Mouse (Mus musculus): ENCODE results near the gene Tmem256.

The Tmem256 gene

GRCm38 (mm10) chr11:69815155-69815554 lies 23.2 kb upstream of the Tmem256 start, which contains the start of gene Gm39566:
Gene Gm39566, minus strand, starts transcription at chr11:69815298.
- in situ Hi-C loops (cut with MboI), result no loop called here

DNA sequence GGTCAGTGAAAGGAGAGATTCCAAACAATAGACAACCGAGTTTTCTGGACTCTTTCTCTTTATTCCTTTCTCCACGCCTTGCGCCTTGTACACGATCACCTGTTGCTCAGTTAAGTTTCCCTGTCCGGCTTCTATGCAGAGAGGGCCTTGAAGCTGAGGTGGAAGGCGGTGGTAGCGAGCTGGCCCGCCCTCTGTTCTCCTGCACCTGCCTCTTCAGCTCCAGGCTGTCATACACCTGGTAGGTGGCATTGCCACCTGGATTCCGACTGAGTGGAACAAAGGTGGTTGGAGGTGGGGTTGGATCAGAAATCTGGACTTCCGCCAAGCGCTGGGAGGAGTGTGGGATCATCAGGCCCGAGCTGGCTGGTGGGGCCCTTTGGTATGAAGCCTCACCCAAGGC lies 21.8 kb upstream of the Tmem256 start:
- in situ Hi-C loops (cut with MboI), result no loop called here

DNA sequence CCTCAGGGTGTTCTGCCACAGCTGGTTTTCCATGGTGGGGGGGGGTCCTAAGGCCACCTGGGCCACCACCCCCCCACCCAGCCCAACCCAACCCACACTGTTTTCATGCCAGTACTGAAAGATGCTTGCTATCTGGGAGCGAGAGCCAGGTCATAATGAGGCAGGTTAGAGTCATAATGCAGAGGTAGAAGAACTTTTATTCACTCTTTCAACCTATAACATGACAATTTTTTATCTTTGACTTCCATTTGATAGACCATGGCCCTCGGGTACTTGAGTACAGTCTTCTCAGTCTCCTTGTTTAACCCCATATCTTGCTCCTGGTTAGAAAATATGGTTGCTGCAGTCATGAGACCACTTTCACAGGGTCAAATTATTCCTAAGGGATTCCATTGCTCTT lies 19.9 kb upstream of the Tmem256 start, which contains the start of gene Spem2:
Spem2 (minus strand) TSS at position 101 of the 400 bp plus-strand sequence.
- in situ Hi-C loops (cut with MboI), result no loop called here

- in situ Hi-C loops (cut with MboI), result no loop called here
These were observed 19.4 kb upstream of the Tmem256 start for GRCm38 (mm10) chr11:69818871-69819270.

DNA sequence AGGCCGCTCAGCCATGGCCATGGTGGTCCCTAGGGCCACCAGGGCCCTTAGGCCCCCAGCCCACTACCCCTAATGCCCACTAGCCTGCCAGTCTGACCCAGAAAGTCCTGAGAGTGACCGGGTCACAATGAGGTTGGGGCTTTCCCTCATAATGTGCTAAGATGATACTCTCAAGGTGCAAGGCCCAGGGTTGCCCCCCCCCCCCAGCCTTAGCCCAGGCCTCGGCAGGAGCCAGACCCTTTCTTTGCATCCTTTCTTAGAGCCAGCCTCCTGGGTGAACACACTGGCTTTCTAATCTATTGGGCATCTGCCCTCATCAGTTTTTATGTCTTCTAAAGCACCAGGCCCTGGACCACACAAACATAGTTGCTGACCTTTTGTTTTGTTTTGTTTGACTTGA lies 16.2 kb upstream of the Tmem256 start, which contains the start of gene Spem1:
Spem1 (minus strand) TSS at position 101 of the 400 bp plus-strand sequence.
- in situ Hi-C loops (cut with MboI), result no loop called here

- in situ Hi-C loops (cut with MboI), result no loop called here
These were observed 14.9 kb upstream of the Tmem256 start for GRCm38 (mm10) chr11:69823456-69823855.

GRCm38 (mm10) chr11:69828832-69829231 lies 9.5 kb upstream of the Tmem256 start:
- in situ Hi-C loops (cut with MboI), result no loop called here

- in situ Hi-C loops (cut with MboI), result no loop called here
These were observed 4.8 kb upstream of the Tmem256 start for GRCm38 (mm10) chr11:69833554-69833953.

- in situ Hi-C loops (cut with MboI), result no loop called here
These were observed 4.2 kb upstream of the Tmem256 start for GRCm38 (mm10) chr11:69834001-69834549.

DNA sequence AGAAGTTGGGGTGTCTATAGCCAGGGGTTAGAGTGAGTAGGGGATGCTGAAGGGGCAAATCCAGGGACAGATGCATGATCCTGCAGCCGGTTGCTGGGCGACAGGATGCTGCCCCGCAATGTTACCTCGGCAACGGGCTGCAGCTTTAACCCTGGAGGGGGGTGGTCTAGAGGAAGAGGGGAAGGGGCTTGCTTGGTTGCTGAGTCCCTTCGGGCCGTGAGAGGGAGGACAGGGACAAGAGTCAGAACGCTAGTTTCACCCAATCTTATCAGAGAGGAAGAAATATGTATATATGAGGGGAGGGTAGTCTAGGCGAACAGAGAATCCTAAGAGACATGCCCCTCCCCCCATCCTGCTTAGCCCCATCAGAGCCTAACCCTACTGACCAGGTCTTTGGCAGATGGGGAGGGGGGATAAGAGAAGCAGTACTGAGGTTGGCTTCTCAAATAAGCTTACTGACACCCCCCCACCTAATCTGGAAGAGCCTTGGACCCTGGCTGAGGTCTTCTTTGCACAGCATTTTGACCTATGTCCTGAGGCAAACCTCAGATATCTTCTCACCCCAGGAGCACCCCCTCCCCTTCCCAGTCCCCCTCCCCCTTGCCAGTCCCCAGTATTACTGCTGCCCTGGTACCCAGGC lies 2.9 kb upstream of the Tmem256 start:
- in situ Hi-C loops (cut with MboI), result no loop called here

DNA sequence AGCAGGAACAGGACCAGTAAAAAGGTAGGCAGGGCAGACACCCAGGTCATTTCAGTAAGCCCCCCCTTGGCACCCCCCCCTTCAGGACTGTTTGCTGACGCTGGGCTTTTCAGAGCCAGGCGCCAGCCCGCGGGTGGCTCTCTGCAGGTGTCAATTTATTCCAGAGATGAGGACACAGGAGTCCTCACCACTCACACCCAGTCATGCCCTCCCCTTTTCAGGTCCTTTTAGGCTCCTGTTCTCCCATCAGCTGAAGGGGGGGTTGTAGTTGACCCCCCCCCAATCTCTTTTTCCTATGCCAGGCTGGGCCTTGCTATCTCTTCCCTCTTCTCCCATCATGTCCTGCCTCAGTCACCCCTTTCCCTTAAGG lies 2.4 kb upstream of the Tmem256 start:
- in situ Hi-C loops (cut with MboI), result no loop called here

GRCm38 (mm10) chr11:69836703-69837576 lies 1.4 kb upstream of the Tmem256 start:
- in situ Hi-C loops (cut with MboI), result no loop called here

DNA sequence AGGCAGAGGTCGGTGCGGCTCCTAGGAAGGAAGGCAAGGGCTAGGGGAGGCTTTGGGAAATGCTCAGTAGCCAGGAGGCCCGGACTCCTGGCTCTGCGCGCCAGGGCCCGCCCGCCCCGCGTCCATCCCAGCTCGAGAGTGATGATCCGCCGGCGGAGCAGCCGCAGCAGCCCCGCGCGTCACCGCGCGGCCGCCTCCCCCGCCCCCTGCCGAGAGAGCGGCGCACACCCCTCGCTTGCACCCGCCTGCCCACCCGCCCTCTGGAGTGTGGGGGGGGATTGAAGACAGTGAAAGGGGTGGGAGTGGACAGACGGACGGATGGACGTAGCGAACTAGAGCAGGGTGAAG lies 736 bp upstream of the Tmem256 start, which contains the start of gene Nlgn2:
Nlgn2 (minus strand) TSS at position 181 of the 348 bp plus-strand sequence.
- in situ Hi-C loops (cut with MboI), result no loop called here

GRCm38 (mm10) chr11:69838714-69839104 lies 395 bp downstream of the Tmem256 start:
- in situ Hi-C loops (cut with MboI), result no loop called here

DNA sequence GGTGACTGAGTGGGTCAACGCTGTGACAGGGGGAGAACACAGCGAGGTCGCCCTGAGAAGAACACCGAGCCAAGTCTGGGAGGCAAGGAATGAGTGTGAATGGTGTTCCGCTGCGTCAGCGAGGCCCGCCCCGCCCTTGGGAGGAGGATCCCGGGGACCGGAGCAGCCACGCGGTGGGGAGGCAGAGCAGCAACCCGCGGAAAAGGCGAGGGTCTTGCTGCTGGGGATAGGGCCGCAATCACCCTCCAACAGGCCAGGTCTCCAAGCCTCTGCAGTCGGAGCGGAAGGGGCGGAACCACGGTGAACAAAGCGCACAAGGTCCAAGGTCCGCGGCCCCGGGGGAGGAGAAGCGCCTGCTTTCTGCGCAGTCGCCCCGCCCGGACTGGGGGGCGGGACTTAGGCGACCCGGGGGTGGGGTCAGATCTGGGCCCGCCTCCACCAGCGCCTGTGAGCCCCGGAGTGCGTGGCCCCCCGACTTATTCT lies 7.9 kb downstream of the Tmem256 start, which contains the start of gene Plscr3:
Plscr3 (plus strand) TSS at position 179 of the 483 bp plus-strand sequence.
- in situ Hi-C loops (cut with MboI), result no loop called here

DNA sequence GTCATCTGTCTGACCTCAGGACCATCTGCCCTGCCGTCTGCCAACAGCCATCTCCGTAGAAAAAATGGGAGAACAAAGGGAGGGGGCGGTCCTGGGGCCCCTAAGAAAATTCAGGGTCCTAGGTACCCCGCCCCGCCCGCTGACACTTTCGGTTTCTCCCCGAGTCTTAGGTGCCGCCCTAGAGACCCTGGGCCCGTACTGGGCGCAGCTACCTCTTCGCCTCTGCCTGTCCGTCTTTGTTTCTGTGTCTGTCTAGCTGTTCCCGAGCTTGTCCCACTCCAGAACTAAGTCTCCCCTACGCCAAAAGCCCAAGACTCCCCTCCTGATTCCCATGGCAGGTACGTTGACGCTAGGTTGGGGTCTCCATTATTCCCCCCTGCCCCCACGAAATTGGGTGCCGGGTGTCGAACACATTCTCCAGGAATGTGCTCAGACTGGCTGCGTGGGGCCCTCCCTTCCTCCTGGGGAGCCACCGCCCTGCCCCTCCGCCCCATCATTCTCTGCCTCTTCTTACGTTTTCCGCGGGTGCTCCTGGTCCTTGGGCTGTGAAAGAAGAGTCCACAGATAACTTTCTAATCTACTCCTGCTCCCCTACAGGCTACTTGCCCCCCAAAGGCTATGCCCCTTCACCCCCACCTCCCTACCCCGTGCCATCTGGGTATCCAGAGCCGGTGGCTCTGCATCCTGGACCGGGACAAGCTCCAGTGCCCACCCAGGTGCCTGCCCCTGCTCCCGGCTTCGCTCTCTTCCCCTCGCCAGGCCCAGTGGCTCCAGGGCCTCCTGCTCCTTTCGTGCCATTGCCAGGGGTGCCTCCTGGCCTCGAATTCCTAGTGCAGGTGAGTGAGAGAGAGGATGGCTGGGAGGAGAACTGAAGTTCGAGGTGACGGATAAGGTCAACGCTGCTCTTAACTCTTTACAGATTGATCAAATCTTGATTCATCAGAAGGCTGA lies 8.7 kb downstream of the Tmem256 start:
- in situ Hi-C loops (cut with MboI), result no loop called here

GRCm38 (mm10) chr11:69848021-69848420 lies 9.7 kb downstream of the Tmem256 start:
- in situ Hi-C loops (cut with MboI), result no loop called here

DNA sequence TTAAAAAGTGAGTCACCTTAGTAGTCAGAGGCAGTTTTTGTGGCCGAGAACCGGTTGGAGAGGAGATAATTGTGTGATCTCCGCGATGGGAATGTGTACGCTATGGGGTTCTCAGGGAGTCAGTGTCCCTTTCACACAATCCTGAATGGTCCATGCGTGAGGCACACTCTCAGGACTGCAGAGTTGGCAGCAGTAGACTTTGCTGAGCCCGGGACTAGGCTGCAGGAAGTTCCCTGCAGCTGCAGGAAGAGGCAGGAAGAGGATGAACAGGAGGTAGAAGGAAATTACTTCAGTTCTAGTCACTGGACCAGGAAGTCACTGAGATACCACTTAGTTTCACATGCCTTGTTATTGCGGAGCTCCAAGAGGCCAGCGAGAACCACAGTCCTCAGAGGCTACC lies 10.8 kb downstream of the Tmem256 start:
- in situ Hi-C loops (cut with MboI), result no loop called here

- in situ Hi-C loops (cut with MboI), result no loop called here
These were observed 11.6 kb downstream of the Tmem256 start for GRCm38 (mm10) chr11:69849884-69850283.

DNA sequence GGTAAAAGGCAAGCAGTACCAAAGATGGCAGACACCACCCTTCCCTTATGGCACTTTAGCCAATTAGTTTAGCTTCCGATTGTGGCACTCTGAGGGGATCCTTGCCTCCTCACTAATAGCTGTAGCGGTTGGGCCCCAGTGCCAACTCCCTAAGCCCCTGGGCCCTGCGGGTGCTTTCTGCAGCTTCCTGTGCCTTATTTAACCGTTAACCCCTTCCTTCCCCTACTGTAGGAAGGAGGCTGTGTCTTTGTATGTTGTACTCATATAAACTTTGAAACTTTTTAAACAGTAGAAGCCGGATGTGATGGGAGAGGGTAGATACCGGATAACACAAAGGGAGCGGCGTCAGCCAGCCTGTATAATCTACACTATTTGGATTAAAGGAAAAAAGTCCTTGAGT lies 12.4 kb downstream of the Tmem256 start:
- in situ Hi-C loops (cut with MboI), result no loop called here

DNA sequence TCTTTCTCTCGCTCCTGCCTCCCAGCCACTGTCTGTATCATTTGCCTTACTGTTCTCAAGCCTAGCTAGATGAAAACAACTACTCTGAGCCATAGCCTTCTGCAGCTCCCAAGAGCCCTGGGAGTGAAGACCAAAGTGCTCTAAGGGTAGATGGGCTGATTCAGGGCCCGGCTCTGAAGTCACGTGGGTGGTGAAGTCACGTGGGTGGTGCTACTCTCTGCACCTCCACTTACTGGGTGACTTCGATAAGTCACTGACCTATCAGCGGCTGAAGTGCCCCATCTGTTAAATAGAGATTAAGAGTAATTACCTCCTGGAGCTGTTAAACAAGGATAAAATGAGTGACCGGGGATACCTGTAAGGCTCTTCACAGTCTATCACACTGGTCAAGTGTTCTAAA lies 15.7 kb downstream of the Tmem256 start:
- in situ Hi-C loops (cut with MboI), result no loop called here
